In genomic region chr10:128425260-128425659, GRCm38 (mm10) we compare ENCODE assay signal across 1 mouse cellular context.
TF ChIP-seq lines count a peak whose summit lies in the region.

No protein-coding gene starts in this region.

TF ChIP-seq in MEL, 35 proteins besides CTCF, POLR2A, EP300 and RAD21:
- TF ChIP-seq UBTF (IDR thresholded peaks at IDR 0.05; ENCODE audit: borderline replicate concordance, insufficient read depth, low read depth, low read length): no peak
- no peak for TF ChIP-seq NRF1 (IDR thresholded peaks at IDR 0.05; ENCODE audit: insufficient read depth, low read depth, low read length, poor library complexity, severe bottlenecking)
- no peak for TF ChIP-seq TBP (IDR thresholded peaks at IDR 0.05; ENCODE audit: low read depth, low read length)
- no peak for TF ChIP-seq GATA1 (IDR thresholded peaks at IDR 0.05; ENCODE audit: low read depth, low read length)
- TF ChIP-seq NELFE (IDR thresholded peaks at IDR 0.05; ENCODE audit: low read depth, low read length): no peak
- TF ChIP-seq ZNF384 (IDR thresholded peaks at IDR 0.05; ENCODE audit: low read depth, low read length): no peak
